Mouse (Mus musculus): ENCODE data around the gene Nkx2-9.

- TF ChIP-seq USF1 (IDR thresholded peaks at IDR 0.05; ENCODE audit: low read depth) (no peak), MYOG (IDR thresholded peaks at IDR 0.05; ENCODE audit: control insufficient read depth in 1 of 3, insufficient read depth in 1 of 3, insufficient read length in 2 of 3, low read depth in 2 of 3) (no peak), TCF12 (IDR thresholded peaks at IDR 0.05; ENCODE audit: insufficient read depth, poor library complexity, severe bottlenecking) (no peak), POLR2A (IDR thresholded peaks at IDR 0.05; ENCODE audit: insufficient read length, low read depth) (no peak), MYOD1 (IDR thresholded peaks at IDR 0.05; ENCODE audit: control insufficient read depth in 1 of 3, insufficient read length in 2 of 3, low read depth in 2 of 3) (no peak), REST (IDR thresholded peaks at IDR 0.05; ENCODE audit: insufficient read depth, insufficient read length) (no peak), TCF3 (IDR thresholded peaks at IDR 0.05; ENCODE audit: insufficient read length, low read depth) (no peak), SRF (IDR thresholded peaks at IDR 0.05; ENCODE audit: control insufficient read depth, insufficient read length, low read depth) (no peak), MAX (IDR thresholded peaks at IDR 0.05; ENCODE audit: low read depth) (no peak)
Measured at GRCm38 (mm10) chr12:56613438-56613830, 350 bp upstream of the Nkx2-9 start.
